Mouse (Mus musculus) megakaryocyte, adult 5-6 weeks (primary cell): ENCODE measurements around the gene Ppp6r1. TPM values are rescaled to one million over a fixed set of nuclear protein-coding genes. Genes with fewer than 3 reads are reported as not detected.

Experiments used
- ATAC-seq: 2 replicates; pipeline ENCODE4 v1.8.0; 2016; ENCODE audit warnings: mild to moderate bottlenecking, inconsistent platforms; ENCODE audit not compliant: poor library complexity, severe bottlenecking
- total RNA-seq, 2 experiments: library from RNA; stranded (forward) in 1 of 2; stranded (reverse) in 1 of 2; fragments of 153-499, 151-499 nt in 1 of 2; fragments of 221-1000, 200-1000 nt in 1 of 2; gene quantifications; 2 replicates each; pipeline versions ENCODE4 v1.2.3 to v1.2.4; 2015 to 2017

Gene Ppp6r1
- total RNA-seq, 2 experiments from 2014 or later: 72.6 to 85.6 TPM

DNA sequence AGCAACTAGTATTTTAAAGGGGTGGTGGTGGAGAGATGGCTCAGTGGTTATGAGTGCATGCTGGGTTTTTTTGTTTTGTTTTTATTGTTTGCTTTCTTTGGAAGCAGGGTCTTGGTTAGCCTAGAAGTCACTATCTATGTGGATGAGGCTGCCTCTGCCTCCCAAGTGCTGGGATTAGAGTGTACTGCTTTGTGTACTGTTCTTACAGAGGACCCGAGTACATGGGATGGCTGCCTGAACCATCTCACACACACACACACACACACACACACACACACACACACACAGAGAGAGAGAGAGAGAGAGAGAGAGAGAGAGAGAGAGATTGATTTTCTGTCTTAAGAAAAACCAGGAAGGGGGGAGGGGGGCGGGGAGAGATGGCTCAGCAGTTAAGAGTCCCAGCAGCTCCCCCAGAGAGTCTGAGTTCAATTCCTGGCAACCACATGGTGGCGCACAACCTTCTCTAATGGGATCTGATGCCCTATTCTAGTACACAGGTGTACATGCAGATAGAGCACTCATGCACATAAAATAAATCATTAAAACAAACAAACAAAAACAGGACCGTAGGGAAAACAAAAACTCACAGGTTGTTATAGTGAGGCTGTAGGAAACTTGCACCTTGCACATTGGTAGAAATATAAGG, 35.2 kb downstream of the Ppp6r1 start:
- ATAC-seq: peak; percentile 60

DNA sequence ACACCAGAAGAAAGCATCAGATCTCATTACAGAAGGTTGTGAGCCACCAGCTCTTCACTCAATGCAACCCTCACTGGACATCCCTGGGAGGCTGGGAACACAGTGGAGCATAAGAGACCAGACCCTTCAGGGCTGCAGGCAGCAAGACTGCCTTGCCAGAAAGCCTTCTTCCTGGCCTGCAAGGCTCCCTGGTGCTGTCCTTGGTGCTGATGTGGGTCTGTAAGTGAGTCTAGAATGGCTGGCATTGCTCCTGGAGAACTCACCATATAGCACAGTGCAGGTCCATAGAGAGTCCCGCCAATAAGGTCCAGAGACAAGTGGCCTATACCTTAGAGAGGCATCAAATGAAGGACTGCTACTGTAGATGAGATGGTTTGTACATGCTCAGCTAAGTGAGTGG, 38.8 kb downstream of the Ppp6r1 start:
- ATAC-seq: no peak

DNA sequence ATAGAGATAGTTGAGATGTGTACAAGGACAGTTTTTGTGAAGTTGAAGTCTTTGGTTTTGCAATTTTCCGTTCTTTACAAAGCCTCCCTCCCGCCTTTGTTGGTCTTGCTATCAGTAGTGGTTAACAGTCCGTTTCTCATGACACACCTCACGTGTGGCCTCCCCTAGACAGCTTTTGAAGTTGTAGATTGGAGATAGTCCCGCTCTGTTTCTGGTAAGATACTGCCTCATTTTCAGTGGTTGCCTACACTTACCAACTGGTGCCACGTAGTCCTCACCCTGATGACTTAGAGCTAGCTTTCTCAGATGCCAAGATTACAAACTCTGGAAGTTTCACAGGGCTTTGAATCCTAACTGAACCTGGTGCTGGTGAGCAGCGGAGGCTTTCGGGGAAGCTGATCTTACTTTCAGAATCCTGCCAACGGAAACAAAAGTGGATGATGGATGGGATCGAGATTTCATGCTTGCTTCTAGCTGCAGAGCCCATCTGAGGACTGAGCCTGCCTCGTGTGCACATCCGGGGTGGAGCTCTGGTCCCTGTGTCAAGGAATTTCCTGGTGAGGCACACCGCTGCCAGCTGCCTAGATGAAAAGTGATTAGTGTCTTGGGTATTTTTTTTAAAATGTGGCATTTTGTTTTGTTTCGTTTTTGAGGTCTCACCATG, 44.9 kb downstream of the Ppp6r1 start:
- peak; percentile 79 for ATAC-seq

DNA sequence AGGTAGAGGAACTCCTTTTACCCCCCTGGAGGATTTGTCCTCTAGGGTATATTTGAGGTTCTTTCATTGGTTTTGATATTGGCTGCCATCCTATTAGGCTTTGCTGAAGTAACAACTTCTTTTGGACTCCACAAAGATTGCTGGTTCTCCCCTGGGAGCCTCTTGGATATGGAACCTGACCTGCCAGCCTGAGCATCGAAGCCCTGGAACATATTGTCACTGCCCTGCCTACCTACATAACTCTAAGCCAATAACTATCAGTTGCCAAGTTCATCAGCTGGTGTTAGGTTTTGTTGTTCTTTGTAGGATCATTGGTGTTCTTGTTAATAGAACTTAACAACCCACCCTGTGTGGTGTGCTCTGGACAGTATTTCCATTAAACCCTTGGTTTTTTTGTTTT, 45.9 kb downstream of the Ppp6r1 start:
- no peak for ATAC-seq

DNA sequence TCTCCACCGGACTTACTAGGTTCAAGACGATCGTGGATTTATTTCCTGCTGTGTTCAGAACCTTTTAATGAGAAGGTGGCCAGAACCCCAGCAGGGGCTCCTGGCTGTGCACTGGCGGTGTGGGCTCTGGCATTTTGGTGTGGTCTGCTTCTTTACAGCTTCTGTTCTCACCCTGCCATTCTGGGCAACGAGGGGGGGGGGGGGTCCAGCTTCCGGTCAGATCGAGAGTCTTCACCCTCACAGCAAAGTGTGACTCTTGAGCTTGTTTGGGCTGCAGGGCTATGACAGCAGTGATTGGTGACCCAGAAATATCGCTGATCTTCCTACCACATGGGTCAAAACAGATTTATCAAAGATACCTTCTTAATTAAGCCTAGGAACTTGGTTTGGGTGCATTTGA, 46.4 kb downstream of the Ppp6r1 start:
- no peak for ATAC-seq

DNA sequence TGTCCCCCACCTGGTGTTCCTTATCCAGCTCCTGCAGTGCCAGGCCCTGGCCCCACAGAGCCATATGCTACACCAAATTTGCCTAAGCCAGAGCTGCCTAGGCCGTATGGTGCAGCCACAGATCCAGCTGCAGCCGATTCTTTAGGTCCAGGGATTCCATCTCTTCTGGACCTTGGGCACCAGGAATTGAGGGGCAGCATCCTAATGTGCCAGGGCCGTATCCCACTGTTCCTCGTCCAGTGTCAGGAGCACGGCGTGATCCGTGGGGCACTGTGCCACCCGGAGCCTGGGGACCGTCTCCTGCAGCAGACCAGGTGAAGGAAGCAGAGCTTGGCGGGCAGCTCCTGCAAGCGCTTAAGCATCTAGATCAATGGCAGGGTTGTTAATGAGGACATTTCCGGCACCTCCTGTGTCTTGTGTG, 46.9 kb downstream of the Ppp6r1 start:
- no peak for ATAC-seq

DNA sequence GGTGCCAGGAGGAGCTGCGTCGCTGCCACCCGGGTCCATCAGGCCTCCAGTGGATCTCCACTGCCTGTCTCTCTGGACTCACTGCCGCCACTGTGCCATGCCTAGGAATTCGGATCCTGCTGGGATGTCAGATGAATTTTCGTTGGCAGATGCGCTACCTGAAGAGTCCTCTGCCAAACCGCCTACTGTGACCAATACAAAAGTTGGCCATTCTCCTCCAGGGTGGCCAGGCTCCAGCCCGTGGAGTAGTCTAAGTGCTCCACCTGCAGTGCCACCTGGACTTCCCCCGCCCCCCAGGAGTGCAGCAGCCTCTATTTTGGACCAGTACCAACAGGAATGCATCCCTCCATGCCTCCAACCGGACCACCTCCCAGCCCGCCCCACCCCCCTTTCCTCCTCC, 47.3 kb downstream of the Ppp6r1 start:
- ATAC-seq: no peak

DNA sequence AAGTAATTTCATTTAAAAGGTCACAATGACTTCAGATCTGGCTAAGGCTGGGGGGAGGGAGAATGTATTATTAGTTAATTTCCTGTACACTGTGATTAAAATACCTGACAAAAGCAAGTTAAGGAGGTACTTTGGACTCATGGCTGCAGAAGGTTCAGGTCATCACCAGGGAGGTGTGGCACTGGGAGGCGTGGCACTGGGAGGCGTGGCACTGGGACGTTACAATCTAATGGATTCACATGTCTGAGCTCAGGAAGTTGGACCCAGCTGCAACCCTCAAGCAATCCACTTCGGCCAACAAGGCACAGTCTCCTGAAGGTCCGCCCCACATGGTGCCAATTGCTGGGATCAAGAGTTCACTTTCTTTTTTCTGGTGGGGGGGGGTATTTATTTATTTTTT, 50.8 kb downstream of the Ppp6r1 start:
- no peak for ATAC-seq

DNA sequence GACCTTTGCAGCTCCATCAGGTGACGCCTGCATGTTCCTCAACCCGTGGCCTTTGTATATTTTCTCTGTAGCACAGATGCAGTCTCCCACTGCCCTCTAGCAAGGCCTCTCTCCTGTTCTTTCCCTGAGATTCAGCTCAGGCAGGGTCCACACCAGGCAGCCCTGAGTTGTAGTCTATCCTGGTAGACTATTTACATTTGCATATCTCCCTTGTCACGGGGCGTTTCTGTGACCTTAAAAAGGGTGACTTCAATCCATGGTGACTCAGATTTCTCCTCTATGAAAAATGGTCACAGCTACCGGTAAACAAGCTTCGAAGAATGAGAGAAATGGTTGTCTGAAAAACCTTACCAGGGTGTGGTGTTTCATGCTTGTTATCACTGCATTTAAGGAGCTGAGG, 54.9 kb downstream of the Ppp6r1 start, which contains the start of gene Ptprh:
TSS of gene Ptprh (minus strand) at position 169 of the 400 bp plus-strand sequence.
- no peak for ATAC-seq

DNA sequence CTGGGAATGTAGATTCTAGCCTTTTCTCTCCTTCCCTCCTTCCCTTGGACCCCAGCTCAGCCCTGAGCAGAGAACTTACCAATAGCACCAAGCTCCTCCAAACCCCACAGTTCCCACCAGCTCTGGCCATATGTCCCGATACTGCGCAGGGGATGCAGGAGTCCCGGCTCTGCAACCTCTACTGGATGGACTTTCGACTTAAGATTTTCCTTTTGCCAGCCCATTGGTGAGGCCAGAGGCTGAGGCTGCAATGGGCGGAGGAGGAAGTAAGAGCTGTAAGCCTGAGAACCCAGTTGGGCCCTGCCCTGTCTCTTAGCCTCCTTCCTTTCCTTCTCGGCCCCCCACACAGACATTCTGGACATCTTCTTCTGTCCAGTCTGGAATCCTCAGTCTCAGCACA, 55.9 kb downstream of the Ppp6r1 start:
- ATAC-seq: no peak

DNA sequence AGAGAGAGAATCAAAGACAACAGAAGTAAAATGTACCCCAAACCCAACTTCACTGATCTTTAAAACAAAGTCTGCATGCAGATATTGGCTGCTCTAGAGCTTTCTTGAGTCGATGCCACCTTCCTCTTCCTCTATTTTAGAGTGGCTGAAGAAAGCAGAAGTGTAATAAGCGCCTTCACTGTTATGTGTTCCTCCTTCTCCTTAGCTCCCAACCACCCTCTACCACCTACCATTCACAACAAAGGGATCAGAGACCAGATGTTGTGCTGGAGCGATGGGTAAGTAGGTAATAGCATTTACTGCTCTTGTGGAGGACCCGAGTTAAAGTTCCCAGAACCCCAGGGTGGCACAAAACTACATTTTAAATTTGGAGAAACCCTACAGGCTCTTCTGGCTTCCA, 61.8 kb downstream of the Ppp6r1 start:
- peak; percentile 89 for ATAC-seq

Other genes starting within 250 kb of the Ppp6r1 start
- gene Rdh13, start 213.4 kb downstream of the Ppp6r1 start, total RNA-seq (2015): 1.1 and 1.8 TPM in 2 replicates
- gene Rdh13, start 213.4 kb downstream of the Ppp6r1 start, total RNA-seq (2017): 4.7 and 5.4 TPM in 2 replicates
- gene Eps8l1, start 198.3 kb downstream of the Ppp6r1 start, total RNA-seq (2015): 1.4 and 5.3 TPM in 2 replicates
- gene Eps8l1, start 198.3 kb downstream of the Ppp6r1 start, total RNA-seq (2017): 4.5 and 5.1 TPM in 2 replicates
- 106 and 134 TPM in 2 replicates for gene Ppp1r12c, start 157.3 kb downstream of the Ppp6r1 start, total RNA-seq (2015)
- gene Ppp1r12c, start 157.3 kb downstream of the Ppp6r1 start, total RNA-seq (2017): 146 and 169 TPM in 2 replicates
- 2.6 and 5.8 TPM in 2 replicates for gene Tnnt1, start 142.6 kb downstream of the Ppp6r1 start, total RNA-seq (2015)
- gene Tnnt1, start 142.6 kb downstream of the Ppp6r1 start, total RNA-seq (2017): 8.6 and 13.4 TPM in 2 replicates
- gene Tnni3, start 134.8 kb downstream of the Ppp6r1 start, total RNA-seq (2015): 5.1 and 8.8 TPM in 2 replicates
- 1.7 TPM in 1 of 2 replicates, not detected in the other for gene Tnni3, start 134.8 kb downstream of the Ppp6r1 start, total RNA-seq (2017)
- gene Dnaaf3, start 126.6 kb downstream of the Ppp6r1 start, total RNA-seq (2015): 1.3 TPM in 2 replicates
- gene Dnaaf3, start 126.6 kb downstream of the Ppp6r1 start, total RNA-seq (2017): 1.0 TPM in 2 replicates
- not detected in 2 replicates for gene Syt5, start 111.5 kb downstream of the Ppp6r1 start, total RNA-seq (2015)
- not detected in 2 replicates for gene Syt5, start 111.5 kb downstream of the Ppp6r1 start, total RNA-seq (2017)
- gene Ptprh, start 55.0 kb downstream of the Ppp6r1 start, total RNA-seq (2015): not detected in 2 replicates
- gene Ptprh, start 55.0 kb downstream of the Ppp6r1 start, total RNA-seq (2017): not detected in 2 replicates
- gene Tmem86b, start 27.6 kb downstream of the Ppp6r1 start, total RNA-seq (2015): 8.9 and 10.7 TPM in 2 replicates
- 13.6 and 22.1 TPM in 2 replicates for gene Tmem86b, start 27.6 kb downstream of the Ppp6r1 start, total RNA-seq (2017)
- 12.7 and 16.9 TPM in 2 replicates for gene Hspbp1, start 26.0 kb upstream of the Ppp6r1 start, total RNA-seq (2015)
- gene Hspbp1, start 26.0 kb upstream of the Ppp6r1 start, total RNA-seq (2017): 9.8 and 15.3 TPM in 2 replicates
- gene Brsk1, start 31.6 kb upstream of the Ppp6r1 start, total RNA-seq (2015): not detected in 2 replicates
- not detected in 2 replicates for gene Brsk1, start 31.6 kb upstream of the Ppp6r1 start, total RNA-seq (2017)
- gene Tmem150b, start 66.2 kb upstream of the Ppp6r1 start, total RNA-seq (2015): 11.4 and 13.3 TPM in 2 replicates
- 15.5 and 18.0 TPM in 2 replicates for gene Tmem150b, start 66.2 kb upstream of the Ppp6r1 start, total RNA-seq (2017)
- 32.4 and 38.4 TPM in 2 replicates for gene Kmt5c, start 81.1 kb upstream of the Ppp6r1 start, total RNA-seq (2015)
- 44.2 and 58.2 TPM in 2 replicates for gene Kmt5c, start 81.1 kb upstream of the Ppp6r1 start, total RNA-seq (2017)
- 29.5 and 32.4 TPM in 2 replicates for gene Cox6b2, start 94.1 kb upstream of the Ppp6r1 start, total RNA-seq (2015)
- 20.5 and 24.8 TPM in 2 replicates for gene Cox6b2, start 94.1 kb upstream of the Ppp6r1 start, total RNA-seq (2017)
- gene Fam71e2, start 112.3 kb upstream of the Ppp6r1 start, total RNA-seq (2015): not detected in 2 replicates
- not detected in 2 replicates for gene Fam71e2, start 112.3 kb upstream of the Ppp6r1 start, total RNA-seq (2017)
- not detected in 2 replicates for gene Il11, start 123.8 kb upstream of the Ppp6r1 start, total RNA-seq (2015)
- not detected in 2 replicates for gene Il11, start 123.8 kb upstream of the Ppp6r1 start, total RNA-seq (2017)
- gene Tmem190, start 123.9 kb upstream of the Ppp6r1 start, total RNA-seq (2015): not detected in 2 replicates
- gene Tmem190, start 123.9 kb upstream of the Ppp6r1 start, total RNA-seq (2017): not detected in 2 replicates
- gene Tmem238, start 130.6 kb upstream of the Ppp6r1 start, total RNA-seq (2015): 1.3 and 3.0 TPM in 2 replicates
- gene Tmem238, start 130.6 kb upstream of the Ppp6r1 start, total RNA-seq (2017): 0.61 and 2.5 TPM in 2 replicates
- gene Rpl28, start 133.9 kb upstream of the Ppp6r1 start, total RNA-seq (2015): 1,340 and 1,433 TPM in 2 replicates
- gene Rpl28, start 133.9 kb upstream of the Ppp6r1 start, total RNA-seq (2017): 535 and 673 TPM in 2 replicates
- gene Ube2s, start 153.6 kb upstream of the Ppp6r1 start, total RNA-seq (2015): 313 and 324 TPM in 2 replicates
- 178 and 185 TPM in 2 replicates for gene Ube2s, start 153.6 kb upstream of the Ppp6r1 start, total RNA-seq (2017)
- not detected in 2 replicates for gene Shisa7, start 185.7 kb upstream of the Ppp6r1 start, total RNA-seq (2015)
- gene Shisa7, start 185.7 kb upstream of the Ppp6r1 start, total RNA-seq (2017): not detected in 2 replicates
- gene Isoc2b, start 211.2 kb upstream of the Ppp6r1 start, total RNA-seq (2015): 6.5 and 9.2 TPM in 2 replicates
- 70.2 and 91.2 TPM in 2 replicates for gene Isoc2b, start 211.2 kb upstream of the Ppp6r1 start, total RNA-seq (2017)
- gene Isoc2a, start 218.1 kb upstream of the Ppp6r1 start, total RNA-seq (2015): 2.3 and 3.0 TPM in 2 replicates
- gene Isoc2a, start 218.1 kb upstream of the Ppp6r1 start, total RNA-seq (2017): 5.0 TPM in 2 replicates
- not detected in 2 replicates for gene Gm36210, start 247.5 kb upstream of the Ppp6r1 start, total RNA-seq (2015)
- gene Gm36210, start 247.5 kb upstream of the Ppp6r1 start, total RNA-seq (2017): not detected in 2 replicates